Mouse (Mus musculus) adrenal gland, adult (tissue): ENCODE data around the gene Gm20388.

ENCODE experiments used
- DNase-seq, 2 experiments: peaks; one replicate each; pipeline ENCODE4 v3.0.0; 2022 to 2023; ENCODE audit warnings: low spot score in 1 of 2; ENCODE audit not compliant: inconsistent age in 2 of 2

Gm20388 gene

GRCm38 (mm10) chr8:122735542-122736473 lies 2825.2 kb downstream of the Gm20388 start:
- no peak for DNase-seq

DNA sequence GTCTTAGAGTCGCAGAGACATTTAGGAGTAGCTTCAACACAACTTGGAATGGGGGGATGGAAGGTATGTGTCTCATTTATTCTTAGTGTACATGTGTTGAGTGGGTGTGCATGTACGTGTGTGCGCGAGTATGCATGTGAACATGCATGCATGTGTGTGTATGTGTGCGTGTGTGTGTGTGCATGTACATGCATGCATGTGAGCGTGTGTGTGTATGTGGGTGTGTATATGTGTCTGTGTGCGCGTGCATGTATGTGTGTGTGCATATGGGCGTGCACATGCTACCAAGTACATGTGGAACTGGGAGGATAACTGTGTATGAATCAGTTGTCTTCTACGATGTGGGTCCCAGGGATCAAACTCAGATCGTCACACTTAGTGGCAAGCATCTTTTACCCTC lies 2826.0 kb downstream of the Gm20388 start:
- DNase-seq, result no peak

- no peak for DNase-seq
Measured at GRCm38 (mm10) chr8:122737071-122737470, 2826.4 kb downstream of the Gm20388 start.

- DNase-seq, result no peak
Measured at GRCm38 (mm10) chr8:122737886-122738285, 2827.2 kb downstream of the Gm20388 start.

- DNase-seq, result no peak
Measured at GRCm38 (mm10) chr8:122739102-122739725, 2828.6 kb downstream of the Gm20388 start.

DNA sequence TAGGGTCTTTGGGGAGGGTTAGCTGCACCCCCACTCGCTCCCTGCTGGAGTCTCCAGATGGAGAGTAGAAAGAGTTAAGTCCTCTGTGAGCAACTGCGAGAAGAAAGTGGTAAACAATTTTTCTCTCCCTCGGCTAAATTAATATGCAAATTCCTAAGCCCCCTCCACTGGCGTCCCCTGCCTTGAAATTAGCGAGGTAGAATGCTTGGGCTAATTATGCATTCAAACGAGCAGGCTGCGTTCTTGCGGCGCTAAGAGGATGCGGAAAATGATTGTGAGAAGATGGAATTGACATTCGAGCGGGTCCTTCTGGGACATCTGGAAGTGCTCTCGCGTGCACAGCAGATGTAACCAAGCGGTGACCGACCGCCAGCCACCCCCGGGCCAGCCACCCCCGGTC lies 2831.8 kb downstream of the Gm20388 start:
- DNase-seq, result no peak

- DNase-seq, result no peak
Measured at GRCm38 (mm10) chr8:122745022-122745749, 2834.5 kb downstream of the Gm20388 start.

GRCm38 (mm10) chr8:122745750-122746275 lies 2835.2 kb downstream of the Gm20388 start:
- DNase-seq, result no peak

GRCm38 (mm10) chr8:122746439-122746838 lies 2835.8 kb downstream of the Gm20388 start:
- no peak for DNase-seq

DNA sequence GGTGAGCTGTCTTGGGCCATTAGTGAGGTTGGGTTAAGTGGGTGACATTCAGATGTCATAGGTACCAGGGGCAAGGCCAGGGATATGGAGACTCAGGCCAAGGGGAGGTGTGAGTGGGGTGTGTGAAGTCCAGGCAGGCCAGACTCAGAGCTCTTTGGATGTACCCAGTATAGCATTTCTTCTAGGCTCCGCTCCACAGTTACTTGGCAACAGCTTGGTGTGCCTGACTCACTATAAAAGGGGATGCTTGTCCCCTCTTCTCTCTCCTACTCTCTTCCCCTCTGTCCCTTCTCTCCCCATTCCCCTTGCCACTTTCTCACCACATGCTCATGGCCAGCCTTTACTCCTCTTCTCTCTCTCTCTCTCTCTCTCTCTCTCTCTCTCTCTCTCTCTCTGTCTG lies 2837.2 kb downstream of the Gm20388 start:
- no peak for DNase-seq

GRCm38 (mm10) chr8:122749333-122749958 lies 2838.8 kb downstream of the Gm20388 start:
- no peak for DNase-seq

GRCm38 (mm10) chr8:122751342-122751741 lies 2840.7 kb downstream of the Gm20388 start:
- DNase-seq, result no peak

DNA sequence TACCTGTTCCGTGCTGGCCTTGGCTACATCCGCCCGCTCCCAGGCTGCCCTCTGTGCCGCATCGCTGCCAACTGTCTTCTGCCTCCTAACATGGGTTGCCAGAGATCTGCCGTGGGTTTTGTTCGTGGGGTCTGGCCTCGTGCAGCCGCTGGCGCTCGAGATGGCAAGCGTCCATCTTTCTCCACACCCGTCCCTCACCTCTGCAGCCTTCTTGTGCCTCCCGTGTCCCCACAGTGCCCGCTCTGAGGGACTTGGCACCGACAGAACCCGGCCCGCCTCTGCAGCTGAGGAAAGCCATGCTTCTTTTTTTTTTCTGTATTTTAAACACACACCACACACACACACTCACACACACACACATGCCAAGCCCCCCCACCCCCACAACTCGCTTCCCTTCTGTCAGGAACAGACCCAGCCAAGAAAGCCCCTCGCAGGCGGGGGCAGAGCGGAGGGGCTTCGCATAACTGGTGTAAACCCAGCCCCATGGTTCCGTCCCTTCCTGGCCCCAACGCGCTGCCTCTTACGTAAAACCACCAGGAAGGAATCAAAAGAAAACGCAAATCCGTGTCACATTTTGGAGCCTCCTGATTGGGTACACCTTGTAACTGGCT lies 2841.6 kb downstream of the Gm20388 start:
- no peak for DNase-seq

GRCm38 (mm10) chr8:122758597-122758996 lies 2848.0 kb downstream of the Gm20388 start:
- DNase-seq, result no peak

- DNase-seq, result no peak
Measured at GRCm38 (mm10) chr8:122760116-122760515, 2849.5 kb downstream of the Gm20388 start.

DNA sequence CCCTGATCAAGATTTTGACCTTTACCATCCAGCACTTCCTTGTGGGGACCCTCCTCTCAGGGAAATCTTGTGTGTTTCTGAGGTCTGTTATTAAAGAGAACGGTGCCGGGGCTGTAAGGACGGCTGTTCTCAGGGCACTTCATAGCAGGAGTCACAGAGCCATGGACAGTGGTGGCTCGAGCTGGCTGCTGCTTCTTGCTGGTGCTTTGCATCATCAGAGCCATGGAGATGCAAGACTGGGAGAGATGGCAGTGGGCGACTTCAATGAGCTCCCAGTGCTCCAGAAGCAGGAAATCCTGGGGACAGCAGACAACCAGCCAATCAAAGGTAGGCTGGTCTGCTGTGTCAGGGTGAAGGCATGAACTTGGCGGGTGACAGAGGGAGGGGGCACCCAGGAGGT lies 2850.5 kb downstream of the Gm20388 start:
- DNase-seq, result no peak

DNA sequence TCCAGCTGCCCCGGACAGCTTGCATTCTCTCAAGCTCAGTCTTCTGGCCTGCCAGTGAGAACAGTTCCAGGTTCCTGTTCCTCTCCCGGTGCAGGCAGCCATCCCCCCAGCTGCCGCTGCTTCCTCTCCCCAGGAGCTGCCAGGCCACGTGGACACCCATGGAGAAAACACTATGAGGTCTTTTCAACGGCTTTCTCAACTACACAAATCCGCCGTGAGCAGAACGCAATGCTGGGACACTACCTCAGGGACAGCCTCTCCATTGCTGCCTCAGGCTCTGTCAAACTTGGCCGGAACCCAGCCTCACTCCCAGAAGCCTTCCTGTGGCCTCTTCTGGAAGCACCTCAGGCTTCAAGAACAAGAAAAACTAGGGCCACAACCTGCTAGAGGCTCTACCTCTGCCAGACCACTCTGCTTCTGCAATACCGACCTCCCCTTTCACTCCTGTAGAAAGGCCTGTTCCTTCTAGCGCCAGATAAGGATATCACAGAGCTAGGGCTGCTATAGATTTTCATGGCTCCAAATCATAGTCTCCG lies 2852.2 kb downstream of the Gm20388 start:
- DNase-seq, result peak in 1 of 2 experiments; percentile 42

GRCm38 (mm10) chr8:122763267-122763738 lies 2852.7 kb downstream of the Gm20388 start:
- peak; percentile 15 to 36 for DNase-seq

GRCm38 (mm10) chr8:122764790-122765474 lies 2854.3 kb downstream of the Gm20388 start:
- peak; percentile 42 to 58 for DNase-seq
